Mouse (Mus musculus) Patski (cell line): ENCODE results near the gene Ntsr1. TPM values are rescaled to one million over a fixed set of nuclear protein-coding genes. Genes with fewer than 3 reads are reported as not detected.

Experiments used
- ATAC-seq: fragments of 100-300 bp; one replicate; pipeline ENCODE4 v1.8.0; 2021
- CTCF ChIA-PET: fragments of 350-600 bp; sonication (Branson Sonifier 250); formaldehyde crosslinking; loops from one replicate; lab custom pipeline; 2022; ENCODE audit warnings: inconsistent platforms; lab: Charles Lee
- POLR2A ChIA-PET: fragments of 350-600 bp; sonication (Branson Sonifier 250); formaldehyde crosslinking; loops from one replicate; lab custom pipeline; 2022; ENCODE audit warnings: antibody characterized with exemption, inconsistent platforms; lab: Charles Lee
- DNase-seq: peaks from one replicate; pipeline ENCODE4 v3.0.0-alpha.2; 2011; ENCODE audit warnings: low read depth, low spot score
- H3K27me3 ChIP-seq: fragments of 371-371 bp; one replicate; pipeline ENCODE4 v1.5.1; 2021
- CTCF ChIP-seq: fragments of 100-300 bp; IDR thresholded peaks from one replicate; pipeline ENCODE4 v1.5.1; 2021
- in situ Hi-C: fragments of 300-500 bp; cut with MboI; formaldehyde crosslinking; loops from 3 replicates; pipeline ENCODE4 v1.11.1; 2018; ENCODE audit warnings: low pct_unique_long_range_greater_than_20kb, mixed read lengths
- polyA plus RNA-seq: library from polyadenylated mRNA; unstranded; gene quantifications from one replicate; pipeline ENCODE4 v1.2.3, GENCODE M21; 2021

Ntsr1 gene
- polyA plus RNA-seq, 1 experiment from 2014 or later, result not detected

- CTCF ChIA-PET, result no interaction called here
- POLR2A ChIA-PET, result no interaction called here
- ATAC-seq (no peak), DNase-seq (no peak)
- H3K27me3 ChIP-seq, result peaks cover 50% of the 10 kb centered on the region
- no peak for TF ChIP-seq CTCF
- in situ Hi-C loops, result no loop called here
These were observed 27.7 kb downstream of the Ntsr1 start for GRCm38 (mm10) chr2:180527447-180527846.

- in situ Hi-C loops, result no loop called here
- TF ChIP-seq CTCF, result no peak
These were observed 28.1 kb downstream of the Ntsr1 start for GRCm38 (mm10) chr2:180527883-180528282.

GRCm38 (mm10) chr2:180530130-180530529, 30.4 kb downstream of the Ntsr1 start:
- peaks cover 38% of the 10 kb centered on the region for H3K27me3 ChIP-seq
- CTCF ChIA-PET, result interaction anchor here (1.5 kb wide), 1 partner anchor 40 kb away, joined by 3 read pairs; no protein-coding TSS in a partner anchor
- no peak for DNase-seq
- POLR2A ChIA-PET, result no interaction called here
- in situ Hi-C loops, result no loop called here
- TF ChIP-seq CTCF, result no peak
- no peak for ATAC-seq

More at GRCm38 (mm10) chr2:180527883-180528282, 28.1 kb downstream of the Ntsr1 start:
- H3K27me3 ChIP-seq, result peaks cover 50% of the 10 kb centered on the region
- ATAC-seq (no peak), DNase-seq (no peak)
- CTCF ChIA-PET, result no interaction called here
- POLR2A ChIA-PET, result no interaction called here

- no peak for ATAC-seq
- in situ Hi-C loops, result no loop called here
- TF ChIP-seq CTCF, result no peak
- H3K27me3 ChIP-seq, result peaks cover 33% of the 10 kb centered on the region
- no peak for DNase-seq
- CTCF ChIA-PET, result interaction anchor here (1.5 kb wide), 1 partner anchor 39 kb away, joined by 3 read pairs; no protein-coding TSS in a partner anchor
- POLR2A ChIA-PET, result no interaction called here
These were observed 30.8 kb downstream of the Ntsr1 start for GRCm38 (mm10) chr2:180530584-180530983.

- DNase-seq (no peak), ATAC-seq (no peak)
- H3K27me3 ChIP-seq, result peaks cover 25% of the 10 kb centered on the region
- TF ChIP-seq CTCF, result no peak
- in situ Hi-C loops, result no loop called here
- CTCF ChIA-PET, result no interaction called here
- POLR2A ChIA-PET, result no interaction called here
These were observed 32.1 kb downstream of the Ntsr1 start for GRCm38 (mm10) chr2:180531671-180532385.

- no peak for TF ChIP-seq CTCF
- ATAC-seq (no peak), DNase-seq (no peak)
- H3K27me3 ChIP-seq, result peaks cover 18% of the 10 kb centered on the region
- in situ Hi-C loops, result no loop called here
- POLR2A ChIA-PET, result no interaction called here
- CTCF ChIA-PET, result interaction anchor here (1.4 kb wide), 1 partner anchor 60 kb away, joined by 3 read pairs; no protein-coding TSS in a partner anchor
These were observed 32.7 kb downstream of the Ntsr1 start for GRCm38 (mm10) chr2:180532386-180532995.

- peaks cover 13% of the 10 kb centered on the region for H3K27me3 ChIP-seq
- CTCF ChIA-PET, result interaction anchor here (1.4 kb wide), 1 partner anchor 61 kb away, joined by 3 read pairs; no protein-coding TSS in a partner anchor
- no peak for TF ChIP-seq CTCF
- ATAC-seq (no peak), DNase-seq (no peak)
- POLR2A ChIA-PET, result no interaction called here
- in situ Hi-C loops, result no loop called here
These were observed 33.5 kb downstream of the Ntsr1 start for GRCm38 (mm10) chr2:180533237-180533636.

- in situ Hi-C loops, result no loop called here
- ATAC-seq (no peak), DNase-seq (no peak)
- TF ChIP-seq CTCF, result no peak
- CTCF ChIA-PET, result interaction anchor here (1.4 kb wide), 1 partner anchor 71 kb away, joined by 3 read pairs; no protein-coding TSS in a partner anchor
- H3K27me3 ChIP-seq, result peaks cover 18% of the 10 kb centered on the region
- POLR2A ChIA-PET, result no interaction called here
These were observed 43.9 kb downstream of the Ntsr1 start for GRCm38 (mm10) chr2:180543675-180544074.

- ATAC-seq (no peak), DNase-seq (no peak)
- no peak for TF ChIP-seq CTCF
- H3K27me3 ChIP-seq, result peaks cover 22% of the 10 kb centered on the region
- ChIA-PET POLR2A (no interaction called here), CTCF (no interaction called here)
- in situ Hi-C loops, result no loop called here
These were observed 45.3 kb downstream of the Ntsr1 start for GRCm38 (mm10) chr2:180545046-180545445.

GRCm38 (mm10) chr2:180547384-180548106, 47.8 kb downstream of the Ntsr1 start:
- ATAC-seq (no peak), DNase-seq (no peak)
- H3K27me3 ChIP-seq, result peaks cover 20% of the 10 kb centered on the region
- in situ Hi-C loops, result no loop called here
- no peak for TF ChIP-seq CTCF
- ChIA-PET POLR2A (no interaction called here), CTCF (no interaction called here)
